Mouse (Mus musculus) v-Abl transformed pro-B cells (cell line): ENCODE data around the gene Nfib.
"Not testable (repeated sequence)": the region's sequence is repeated elsewhere in the genome, so short reads cannot be mapped to it uniquely, and the experiment has no call there.

Experiments
- in situ Hi-C, 2 experiments: fragments of 400-800 bp; cut with MboI; formaldehyde crosslinking; loops; one replicate each; pipeline ENCODE4 v1.15.1; 2025; ENCODE audit not compliant: unreplicated experiment in 2 of 2

Gene Nfib

GRCm38 (mm10) chr4:82273049-82273754, 432.3 kb downstream of the Nfib start:
- in situ Hi-C loops: no loop called here

GRCm38 (mm10) chr4:82272099-82272498, 433.5 kb downstream of the Nfib start:
- in situ Hi-C loops: no loop called here

- in situ Hi-C loops: no loop called here
These were observed 434.0 kb downstream of the Nfib start for GRCm38 (mm10) chr4:82271547-82271946.

GRCm38 (mm10) chr4:82267832-82268778, 437.4 kb downstream of the Nfib start:
- in situ Hi-C loops: no loop called here

GRCm38 (mm10) chr4:82266066-82266619, 439.4 kb downstream of the Nfib start:
- in situ Hi-C loops: no loop called here

- in situ Hi-C loops: not testable (repeated sequence)
These were observed 447.0 kb downstream of the Nfib start for GRCm38 (mm10) chr4:82258545-82258944.

- in situ Hi-C loops: no loop called here
These were observed 453.5 kb downstream of the Nfib start for GRCm38 (mm10) chr4:82252054-82252453.

GRCm38 (mm10) chr4:82250355-82250659, 455.2 kb downstream of the Nfib start:
- in situ Hi-C loops: no loop called here

GRCm38 (mm10) chr4:82249518-82250354, 455.8 kb downstream of the Nfib start:
- in situ Hi-C loops: no loop called here

- in situ Hi-C loops: no loop called here
These were observed 456.6 kb downstream of the Nfib start for GRCm38 (mm10) chr4:82248961-82249360.

GRCm38 (mm10) chr4:82248031-82248430, 457.5 kb downstream of the Nfib start:
- in situ Hi-C loops: no loop called here

GRCm38 (mm10) chr4:82246290-82246689, 459.3 kb downstream of the Nfib start:
- in situ Hi-C loops: no loop called here
